Comparison of ENCODE assay signal across 9 mouse cellular contexts in genomic region chr4:47295547-47295946, GRCm38 (mm10). TPM values are rescaled to one million over a fixed set of nuclear protein-coding genes. Genes with fewer than 3 reads are reported as not detected.
DNase-seq lines count a peak whose midpoint lies in the region; ATAC-seq and TF ChIP-seq lines count a peak whose summit lies in the region.
"Had no signal": no experiment of that assay in that cellular context is flagged by ENCODE, and none has a peak within 500 bp of the region (broad histone marks: within the 10 kb centered on the region; RNA-seq: fewer than 3 reads in every experiment).

No protein-coding gene starts in this region.

- intact Hi-C loops in gastrocnemius, adult 2 months (cut with DNase I), result no loop called here

- peaks cover 5% of the 10 kb centered on the region; the same call in 1 of the 2 replicates for H3K4me1 ChIP-seq in forebrain, embryonic 16.5 days (replicated peaks; ENCODE audit: control insufficient read depth, insufficient read depth, low read length)
- no peaks in the 10 kb centered on the region for H3K4me1 ChIP-seq in forebrain, embryonic 10.5 days
- H3K4me1 ChIP-seq in liver, embryonic 12.5 days, result peaks cover 43% of the 10 kb centered on the region
- peaks cover 4% of the 10 kb centered on the region; the same call in 1 of the 2 replicates for H3K4me1 ChIP-seq in intestine, postnatal 0 days (replicated peaks; ENCODE audit: control insufficient read depth, insufficient read depth, low read length)

- no peak overlapping the region for H3K4me2 ChIP-seq in forebrain, embryonic 16.5 days (ENCODE audit: low read length)
- H3K4me2 ChIP-seq in liver, embryonic 12.5 days, result peak overlapping the region; percentile 70
- H3K4me2 ChIP-seq in intestine, postnatal 0 days (replicated peaks; ENCODE audit: low read depth), result no peak overlapping the region
- H3K4me2 ChIP-seq: limb, embryonic 13.5 days had no signal

- no peak overlapping the region for H3K4me3 ChIP-seq in forebrain, embryonic 16.5 days (replicated peaks; ENCODE audit: low read length)
- no peak overlapping the region for H3K4me3 ChIP-seq in forebrain, embryonic 10.5 days
- H3K4me3 ChIP-seq in gastrocnemius, adult 2 months, result no peak overlapping the region
- no peak overlapping the region for H3K4me3 ChIP-seq in liver, embryonic 12.5 days
- no peak overlapping the region for H3K4me3 ChIP-seq in intestine, postnatal 0 days (ENCODE audit: low read depth, low read length)
- H3K4me3 ChIP-seq: limb, embryonic 13.5 days had no signal

- peak; percentile 48 for ATAC-seq in forebrain, embryonic 16.5 days
- ATAC-seq in liver, embryonic 12.5 days, result peak; percentile 53
- ATAC-seq in intestine, postnatal 0 days, result no peak

- no peak overlapping the region for H3K9ac ChIP-seq in forebrain, embryonic 16.5 days (replicated peaks; ENCODE audit: low read depth, low read length)
- 0 out of 2 replicates have a peak overlapping the region, but pooled peaks have one; percentile 23 for H3K9ac ChIP-seq in liver, embryonic 12.5 days
- H3K9ac ChIP-seq in intestine, postnatal 0 days (ENCODE audit: low read depth, low read length), result no peak overlapping the region
- H3K9ac ChIP-seq: limb, embryonic 13.5 days had no signal

- no peaks in the 10 kb centered on the region for H3K9me3 ChIP-seq in forebrain, embryonic 16.5 days (ENCODE audit: control insufficient read depth, low read length)
- H3K9me3 ChIP-seq in forebrain, embryonic 10.5 days, result 0 out of 2 replicates have a peak, but pooled peaks cover 6% of the 10 kb centered on the region
- peaks cover 10% of the 10 kb centered on the region for H3K9me3 ChIP-seq in liver, embryonic 12.5 days (replicated peaks)
- H3K9me3 ChIP-seq in intestine, postnatal 0 days (ENCODE audit: control insufficient read depth), result peaks cover 8% of the 10 kb centered on the region; the same call in 1 of the 2 replicates

- H3K36me3 ChIP-seq in forebrain, embryonic 16.5 days (ENCODE audit: control insufficient read depth, insufficient read depth), result no peaks in the 10 kb centered on the region
- no peaks in the 10 kb centered on the region for H3K36me3 ChIP-seq in forebrain, embryonic 10.5 days (replicated peaks)
- peaks cover 2% of the 10 kb centered on the region; the same call in 1 of the 2 replicates for H3K36me3 ChIP-seq in liver, embryonic 12.5 days
- H3K36me3 ChIP-seq in intestine, postnatal 0 days (ENCODE audit: control insufficient read depth, insufficient read depth), result 0 out of 2 replicates have a peak, but pooled peaks cover 3% of the 10 kb centered on the region

- H3K27me3 ChIP-seq in forebrain, embryonic 16.5 days (replicated peaks; ENCODE audit: control insufficient read depth, insufficient read depth, low read length), result no peaks in the 10 kb centered on the region
- H3K27me3 ChIP-seq in forebrain, embryonic 10.5 days (ENCODE audit: poor library complexity, severe bottlenecking), result no peaks in the 10 kb centered on the region
- H3K27me3 ChIP-seq in liver, embryonic 12.5 days (replicated peaks), result no peaks in the 10 kb centered on the region
- H3K27me3 ChIP-seq in intestine, postnatal 0 days (replicated peaks; ENCODE audit: control insufficient read depth, insufficient read depth, low read length), result no peaks in the 10 kb centered on the region
- H3K27me3 ChIP-seq: limb, embryonic 13.5 days had no signal

- 0 out of 2 replicates have a peak overlapping the region, but pooled peaks have one; percentile 4 for H3K27ac ChIP-seq in forebrain, embryonic 16.5 days (ENCODE audit: low read length)
- no peak overlapping the region for H3K27ac ChIP-seq in forebrain, embryonic 10.5 days
- H3K27ac ChIP-seq in gastrocnemius, adult 2 months, result peak overlapping the region; percentile 93
- peak overlapping the region; percentile 91 for H3K27ac ChIP-seq in liver, embryonic 12.5 days
- no peak overlapping the region for H3K27ac ChIP-seq in intestine, postnatal 0 days (ENCODE audit: low read depth, low read length)
- H3K27ac ChIP-seq: limb, embryonic 13.5 days had no signal

- TF ChIP-seq CTCF in gastrocnemius, adult 2 months (IDR thresholded peaks at IDR 0.05), result no peak
- no peak for TF ChIP-seq CTCF in intestine, postnatal 0 days (IDR thresholded peaks at IDR 0.05; ENCODE audit: low read depth)

- WGBS in forebrain, embryonic 16.5 days, result 37% methylated on average over 3 of the region's 3 CpGs
- 71% methylated on average over 3 of the region's 3 CpGs for WGBS in forebrain, embryonic 10.5 days
- 32% methylated on average over 3 of the region's 3 CpGs for WGBS in liver, embryonic 12.5 days (ENCODE audit: insufficient replicate concordance)
- WGBS in intestine, postnatal 0 days, result 49% methylated on average over 3 of the region's 3 CpGs

- DNase-seq in forebrain, embryonic 10.5 days (ENCODE audit: extremely low spot score, low spot score), result no peak
- peak; percentile 45 for DNase-seq in adrenal gland, postnatal 14 days
- DNase-seq in gastrocnemius, adult 2 months, result peak; percentile 79
- DNase-seq in frontal cortex, postnatal 14 days (ENCODE audit: low spot score in 2 of 2), result no peak
- DNase-seq in right cerebral cortex, postnatal 4 days, result no peak

RNA-seq across cellular contexts. Expression of gene Tgfbr1, which starts 57.5 kb away (rescaled TPM):
- 46.5 and 53.9 TPM in 2 replicates for polyA plus RNA-seq in forebrain, embryonic 16.5 days (2015; fragmentation: Nextera tagmentation; extraction: Ambion mirVana)
- 87.0 and 94.6 TPM in 2 replicates for polyA plus RNA-seq in forebrain, embryonic 10.5 days (2016; fragmentation: Nextera tagmentation; extraction: Ambion mirVana)
- total RNA-seq in adrenal gland, postnatal 14 days (2021), result 25.5 and 27.8 TPM in 2 replicates
- total RNA-seq in gastrocnemius, adult 2 months (2021), result 10 to 100 TPM; 19.2 to 32.2 TPM
- polyA plus RNA-seq in liver, embryonic 12.5 days (2016; fragmentation: Nextera tagmentation; extraction: Ambion mirVana), result 10.5 and 11.5 TPM in 2 replicates
- polyA plus RNA-seq in intestine, postnatal 0 days (2015; fragmentation: Nextera tagmentation; extraction: Ambion mirVana), result 9.6 and 9.9 TPM in 2 replicates

Comparison
In these comparisons a context has a peak if more than half of its experiments do, and no peak if none do; other contexts are left out.
1. H3K27ac ChIP-seq: peak in forebrain, embryonic 16.5 days (single experiment), gastrocnemius, adult 2 months (single experiment) and liver, embryonic 12.5 days (single experiment); none in forebrain, embryonic 10.5 days (single experiment) and intestine, postnatal 0 days (single experiment).
2. DNase-seq: peak in adrenal gland, postnatal 14 days (single experiment) and gastrocnemius, adult 2 months (single experiment); none in forebrain, embryonic 10.5 days (single experiment), frontal cortex, postnatal 14 days (0 of 2) and right cerebral cortex, postnatal 4 days (single experiment).